Mouse (Mus musculus): ENCODE results near the gene Galnt17. TPM values are rescaled to one million over a fixed set of nuclear protein-coding genes. Genes with fewer than 3 reads are reported as not detected.

Galnt17 gene
- total RNA-seq, 4 experiments from 2014 or later, result 3.8 to 5.5 (median 4.1) TPM

DNA sequence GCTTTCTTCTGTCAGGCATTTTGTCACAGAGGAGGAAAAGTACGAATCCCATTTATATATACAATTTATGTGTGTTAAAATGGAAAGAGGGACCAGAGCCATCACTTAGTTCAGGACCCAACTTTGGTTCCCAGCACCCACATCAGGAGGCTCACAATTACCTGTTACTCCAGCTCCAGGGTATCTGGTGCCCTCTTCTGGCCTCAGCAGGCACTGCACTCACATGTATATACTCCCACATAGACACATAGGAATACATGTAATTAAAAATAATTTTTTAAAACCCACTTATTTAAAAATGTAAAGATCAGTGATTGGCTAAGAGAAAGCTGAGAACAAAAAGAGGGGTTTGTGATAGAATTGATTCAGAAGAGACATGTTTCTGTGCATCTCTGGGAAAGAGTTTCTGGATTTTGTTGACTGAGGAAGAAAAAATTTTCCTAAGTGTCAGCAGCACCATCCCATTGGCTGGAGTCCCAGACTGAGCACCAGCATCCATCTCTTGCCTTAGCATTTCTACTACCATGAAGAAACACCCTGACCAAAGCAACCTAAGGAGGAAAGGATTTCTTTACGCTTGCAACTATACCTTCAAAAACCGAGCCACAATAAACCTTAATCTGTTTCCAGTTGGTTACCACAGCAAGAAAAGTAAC is 381.0 kb downstream of the Galnt17 start:
- DNase-seq (ENCODE audit: low spot score), result no peak

DNA sequence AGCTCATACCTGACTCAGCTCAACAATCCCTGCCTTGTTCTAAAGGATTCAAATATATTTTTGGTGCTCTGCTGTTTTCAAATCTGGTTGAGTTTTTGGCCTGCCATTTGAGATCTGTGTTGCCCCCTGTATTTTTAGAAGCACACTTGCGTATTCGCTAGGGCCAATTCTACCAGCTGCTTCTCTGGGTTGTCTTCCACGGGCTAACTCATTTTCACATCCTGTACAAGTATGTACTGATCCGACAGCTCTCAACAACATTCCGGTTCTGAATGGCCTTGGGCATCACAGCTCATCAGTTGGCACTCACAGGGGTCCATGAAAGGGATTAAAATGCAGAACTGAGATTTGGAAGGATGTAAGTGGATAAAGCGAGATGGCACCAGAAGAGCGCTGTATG is 382.6 kb downstream of the Galnt17 start:
- DNase-seq (ENCODE audit: low spot score), result no peak

DNA sequence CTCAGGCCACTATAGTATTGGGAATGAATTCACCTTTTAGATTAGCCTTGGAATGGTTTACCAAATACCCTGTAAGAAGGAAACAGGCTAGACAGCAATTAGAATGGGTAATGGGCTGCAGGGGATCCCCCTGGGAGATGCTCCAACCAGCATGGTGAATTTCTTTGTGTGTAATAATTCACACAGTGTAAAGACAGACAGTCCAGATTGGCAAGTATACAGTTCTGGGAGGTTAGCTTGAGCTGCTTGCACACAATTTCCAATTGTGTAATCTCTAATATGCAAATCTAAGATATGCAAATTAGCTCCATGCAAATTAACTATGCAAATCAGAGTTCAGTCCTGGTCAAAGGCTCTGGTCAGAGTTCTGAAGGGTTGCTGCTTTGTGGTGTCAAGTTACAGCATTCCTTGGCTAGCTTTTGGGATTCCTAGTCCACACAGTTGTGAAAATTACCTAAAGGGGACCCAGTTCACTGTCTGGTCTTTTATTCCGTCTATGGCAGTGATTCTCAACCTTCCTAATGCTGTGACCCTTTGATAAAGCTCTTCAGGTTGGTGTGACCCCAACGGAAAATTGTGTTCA is 384.0 kb downstream of the Galnt17 start:
- no peak for DNase-seq (ENCODE audit: low spot score)

DNA sequence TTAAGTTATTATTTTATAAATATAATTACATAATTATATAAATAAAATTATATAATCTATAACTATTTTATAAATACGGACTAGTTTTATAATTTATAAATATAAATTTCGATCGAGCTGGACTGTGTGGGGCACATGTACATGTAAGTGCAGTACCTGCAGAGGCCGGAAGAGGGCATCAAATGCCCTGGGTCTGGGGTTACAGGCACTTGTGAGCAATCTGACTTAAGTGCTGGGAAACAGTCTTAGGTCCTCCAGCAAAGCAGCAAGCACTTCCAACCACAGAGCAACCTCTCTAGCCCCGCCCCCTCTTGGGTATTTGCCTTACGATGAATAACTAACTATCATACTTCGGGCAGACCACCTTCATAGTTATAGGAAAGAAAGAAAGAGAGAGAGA is 388.3 kb downstream of the Galnt17 start:
- DNase-seq (ENCODE audit: low spot score), result no peak

DNA sequence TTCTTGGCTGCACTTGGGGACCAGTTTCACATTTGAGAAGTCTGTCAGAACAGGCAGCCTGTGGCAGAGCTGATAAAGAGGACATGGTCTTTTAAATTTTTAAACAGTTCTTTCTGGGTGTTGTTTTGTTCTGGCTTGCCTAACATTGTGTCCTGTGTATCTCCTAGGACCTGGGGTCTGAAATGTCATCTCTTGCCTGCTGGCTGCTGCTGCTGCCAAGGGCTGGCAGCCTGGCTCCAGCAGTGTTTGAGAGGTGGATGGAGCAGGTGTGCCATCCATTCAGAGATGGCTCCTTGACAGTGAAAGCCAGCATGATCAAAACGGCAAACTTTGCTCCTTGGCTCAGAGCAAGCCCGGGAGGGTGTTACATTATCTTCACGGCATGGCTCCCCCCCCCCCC is 393.7 kb downstream of the Galnt17 start:
- DNase-seq (ENCODE audit: low spot score), result no peak

DNA sequence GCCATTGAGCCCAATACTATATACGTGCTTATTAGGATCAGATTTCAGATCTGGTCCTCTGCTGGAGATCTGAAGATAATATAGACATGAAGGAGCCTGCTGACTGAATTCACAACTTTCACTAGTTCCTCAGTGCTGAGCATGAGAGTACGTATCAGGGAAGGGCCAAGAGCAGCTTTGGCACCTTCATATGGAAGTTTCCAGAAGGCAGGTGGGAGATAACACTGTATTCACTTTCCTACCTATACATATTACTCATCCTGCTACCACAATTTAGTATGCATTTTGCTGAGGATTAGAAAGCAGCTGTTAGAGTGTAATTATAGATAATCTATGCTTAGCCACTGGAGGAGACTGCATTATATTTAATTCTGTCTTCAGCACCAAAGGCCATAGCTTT is 396.7 kb downstream of the Galnt17 start:
- no peak for DNase-seq (ENCODE audit: low spot score)

DNA sequence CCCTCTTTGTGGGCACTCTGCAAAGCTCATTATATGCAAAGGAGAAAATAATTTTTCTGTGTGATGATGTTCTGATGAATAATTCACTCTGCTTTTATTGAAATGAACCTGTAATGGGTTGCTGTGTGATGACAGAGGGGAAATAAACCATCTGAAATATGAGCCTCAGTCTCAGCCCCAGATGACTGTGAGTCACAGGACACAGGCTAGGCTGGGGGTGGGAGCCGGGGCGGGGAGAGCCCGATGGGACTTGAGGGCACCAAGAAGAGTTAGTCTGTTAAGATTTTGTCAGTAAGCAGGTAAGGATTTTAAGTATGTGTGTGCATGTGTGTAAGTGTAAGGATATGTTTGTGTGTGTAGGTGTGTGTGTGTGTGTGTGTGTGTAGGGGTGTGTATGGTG is 406.6 kb downstream of the Galnt17 start:
- DNase-seq (ENCODE audit: low spot score), result no peak

DNA sequence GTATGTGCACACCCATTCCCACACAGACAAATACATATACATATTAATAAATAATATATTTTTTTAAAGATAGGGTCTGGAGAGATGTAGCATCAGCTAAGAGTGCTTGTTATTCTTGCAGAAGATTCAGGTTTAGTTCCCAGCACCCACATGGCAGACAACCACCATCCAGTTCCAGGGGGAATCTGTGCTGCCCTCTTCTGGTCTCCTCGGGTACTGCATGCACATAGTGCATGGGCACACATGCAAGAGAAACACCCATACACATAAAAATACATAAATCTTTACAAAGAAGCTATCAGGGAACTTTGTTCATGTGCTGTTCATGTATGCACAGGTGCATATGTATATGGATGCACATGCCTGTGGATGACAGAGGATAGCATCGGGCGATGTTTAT is 412.3 kb downstream of the Galnt17 start:
- no peak for DNase-seq (ENCODE audit: low spot score)

DNA sequence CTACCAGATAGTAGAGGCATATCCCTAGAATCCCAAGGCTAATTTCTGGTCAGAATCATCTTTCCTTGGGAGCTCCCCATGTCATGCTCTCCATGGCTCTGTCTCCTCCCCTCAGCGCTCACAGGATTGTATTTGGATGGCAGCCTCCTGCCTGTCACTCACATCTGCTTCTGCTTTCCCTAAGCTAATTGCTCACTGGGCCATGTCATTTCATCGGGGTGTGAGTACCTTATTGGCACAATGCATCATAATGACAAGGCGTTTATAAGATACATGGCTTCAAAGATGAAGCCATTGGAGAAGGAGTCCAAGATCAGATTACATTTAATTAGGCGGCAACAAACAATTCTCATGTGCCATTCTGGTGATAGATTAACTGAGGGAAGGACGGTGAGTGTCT is 416.6 kb downstream of the Galnt17 start:
- DNase-seq (ENCODE audit: low spot score), result no peak

DNA sequence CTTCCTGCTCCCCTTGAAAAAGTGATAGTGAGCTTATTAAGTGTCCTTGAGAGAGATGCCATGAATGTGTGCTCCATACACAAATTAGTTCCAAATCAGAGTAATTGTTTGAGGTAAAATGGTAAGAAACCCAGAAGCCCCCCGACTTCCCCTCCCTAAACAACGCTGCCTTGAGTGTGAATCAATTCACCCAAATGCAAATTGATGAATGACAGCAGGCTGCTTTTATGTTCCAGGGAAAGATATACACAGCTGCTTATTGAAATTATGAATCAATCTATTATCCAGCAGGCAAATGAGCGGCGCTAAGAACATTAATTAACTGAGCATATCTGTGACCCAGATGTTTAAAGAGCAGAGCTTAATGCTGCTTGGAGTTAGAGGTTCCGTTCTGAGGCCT is 428.0 kb downstream of the Galnt17 start:
- DNase-seq (ENCODE audit: low spot score), result no peak

DNA sequence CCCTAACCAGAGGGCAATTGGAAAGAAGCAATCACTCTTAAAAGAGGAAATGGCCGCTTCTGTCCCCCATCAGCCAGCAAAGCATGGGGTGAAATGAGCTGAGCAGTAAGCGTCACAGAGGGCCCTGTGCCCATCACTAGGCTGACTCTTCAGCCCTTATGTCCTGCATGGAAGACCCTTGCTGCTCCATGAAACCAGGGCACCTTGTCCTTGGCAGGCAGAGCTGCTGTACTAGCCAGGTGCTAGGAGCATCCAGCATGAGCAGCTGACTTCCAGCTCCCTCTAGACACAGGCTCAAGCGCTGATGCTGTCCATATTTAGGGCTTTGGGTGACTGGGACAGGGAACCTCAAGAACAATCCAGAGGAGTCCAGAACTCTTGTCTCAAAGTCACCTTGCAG is 432.9 kb downstream of the Galnt17 start:
- no peak for DNase-seq (ENCODE audit: low spot score)

DNA sequence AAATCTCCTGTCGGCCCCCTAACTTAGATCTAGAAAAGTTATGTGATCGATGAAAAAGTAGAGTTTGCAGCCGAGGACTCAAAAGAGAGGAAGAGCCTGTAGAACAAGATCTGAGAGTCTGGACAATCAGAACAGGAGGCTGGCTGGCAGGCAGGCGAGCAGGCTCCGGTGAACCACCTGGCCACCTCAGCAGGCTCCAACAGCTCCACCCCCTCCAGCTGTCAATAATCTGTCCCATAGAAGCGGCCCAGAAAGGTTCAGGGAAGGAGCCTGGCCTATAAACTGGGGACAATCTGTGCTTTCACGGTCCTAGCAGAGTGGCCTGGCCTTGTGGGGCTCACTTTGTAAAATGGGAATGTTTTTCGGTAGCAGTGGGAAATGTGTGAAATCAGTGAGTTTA is 437.2 kb downstream of the Galnt17 start:
- DNase-seq (ENCODE audit: low spot score), result no peak

DNA sequence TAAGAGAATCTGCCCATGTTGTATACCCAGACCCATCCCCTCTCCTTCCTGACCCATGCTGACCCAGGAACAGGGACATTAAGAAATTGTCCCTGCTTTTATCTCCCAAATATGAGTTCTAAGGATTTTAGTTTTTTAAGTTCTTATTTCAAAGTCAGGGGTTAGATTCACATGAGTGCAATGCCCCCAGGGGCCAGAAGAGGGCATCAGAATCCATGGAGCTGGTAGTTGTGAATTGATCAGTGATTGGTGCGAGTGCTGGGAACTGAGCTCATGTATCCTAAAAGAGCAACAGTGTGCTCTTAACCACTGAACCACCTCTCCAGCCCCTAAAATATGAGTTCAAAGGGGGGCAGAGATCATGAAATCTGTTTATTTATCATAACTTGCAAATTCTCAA is 438.4 kb downstream of the Galnt17 start:
- no peak for DNase-seq (ENCODE audit: low spot score)

DNA sequence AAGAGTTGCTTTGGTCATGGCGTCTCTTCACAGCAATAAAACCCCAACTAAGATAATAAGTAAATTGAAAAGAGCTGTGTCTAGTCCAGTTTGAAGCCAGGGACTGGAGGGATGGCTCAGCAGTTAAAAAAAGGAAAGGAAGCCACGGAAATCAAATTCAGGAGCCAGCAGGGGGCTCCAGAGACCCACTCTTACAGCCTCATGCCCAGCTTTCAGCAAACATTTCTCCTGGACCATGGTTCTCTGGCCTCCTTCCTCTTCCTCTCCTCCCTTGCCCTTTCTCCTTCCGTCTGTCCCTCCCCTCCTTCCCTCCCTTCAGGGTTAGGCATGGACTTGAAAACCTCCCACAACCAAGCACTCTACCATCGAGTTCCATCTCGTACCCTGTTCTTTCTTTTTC is 446.0 kb downstream of the Galnt17 start:
- no peak for DNase-seq (ENCODE audit: low spot score)

DNA sequence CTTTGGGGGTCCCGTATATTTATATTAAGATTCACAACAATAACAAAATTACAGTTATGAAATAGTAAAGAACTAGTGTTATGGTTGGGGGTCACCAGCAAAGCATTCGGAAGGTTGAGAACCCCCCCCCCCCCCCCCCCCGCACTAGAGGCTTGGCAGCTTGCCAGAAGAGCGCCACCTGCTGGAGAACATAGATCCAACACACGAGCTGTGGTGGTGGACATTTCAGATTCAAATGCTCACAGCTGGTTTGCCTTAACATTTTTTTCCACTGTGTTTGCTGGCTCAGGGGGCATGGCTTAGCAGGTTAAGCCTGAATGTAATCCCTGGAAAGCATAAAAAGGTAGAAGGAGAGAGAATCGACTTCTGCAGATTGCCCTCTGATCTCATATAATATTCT is 448.6 kb downstream of the Galnt17 start:
- no peak for DNase-seq (ENCODE audit: low spot score)

DNA sequence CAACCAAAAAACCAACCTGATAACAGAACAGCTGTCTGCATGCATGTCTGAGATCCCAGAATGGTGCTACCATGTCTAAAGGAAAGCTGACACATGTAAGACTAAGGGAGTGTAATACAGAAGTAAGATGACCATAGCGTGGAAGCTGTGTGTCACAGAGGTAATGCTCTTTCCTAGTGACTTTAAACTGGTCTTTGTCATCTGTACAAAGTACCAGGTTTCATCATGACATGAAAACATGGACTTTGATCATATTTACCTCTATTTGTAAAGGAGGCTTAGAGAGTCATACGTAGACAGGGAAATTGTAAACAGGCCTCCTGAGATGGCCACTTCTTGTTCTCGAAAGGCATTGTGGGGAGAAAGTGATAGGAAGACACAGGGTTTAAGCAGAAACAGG is 449.6 kb downstream of the Galnt17 start:
- no peak for DNase-seq (ENCODE audit: low spot score)

DNA sequence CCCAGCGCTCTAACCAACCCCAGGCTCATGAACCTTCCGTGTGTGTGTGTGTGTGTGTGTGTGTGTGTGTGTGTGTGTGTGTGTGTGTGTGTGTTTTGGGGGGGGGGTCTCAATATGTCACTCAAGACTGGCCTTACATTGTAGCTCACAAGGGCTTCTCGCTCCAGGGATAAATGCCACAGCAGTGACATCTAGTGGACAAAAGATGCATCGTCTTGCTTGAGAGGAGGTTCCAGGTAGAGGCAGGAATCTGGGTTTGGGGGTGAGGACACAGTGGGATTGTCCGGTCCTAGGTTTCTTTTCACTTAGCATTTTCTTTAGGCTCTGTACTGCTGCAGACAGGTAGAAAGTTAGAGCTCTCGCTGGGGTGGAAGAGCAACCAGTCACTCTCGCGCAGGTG is 450.1 kb downstream of the Galnt17 start:
- DNase-seq (ENCODE audit: low spot score), result peak; percentile 9

DNA sequence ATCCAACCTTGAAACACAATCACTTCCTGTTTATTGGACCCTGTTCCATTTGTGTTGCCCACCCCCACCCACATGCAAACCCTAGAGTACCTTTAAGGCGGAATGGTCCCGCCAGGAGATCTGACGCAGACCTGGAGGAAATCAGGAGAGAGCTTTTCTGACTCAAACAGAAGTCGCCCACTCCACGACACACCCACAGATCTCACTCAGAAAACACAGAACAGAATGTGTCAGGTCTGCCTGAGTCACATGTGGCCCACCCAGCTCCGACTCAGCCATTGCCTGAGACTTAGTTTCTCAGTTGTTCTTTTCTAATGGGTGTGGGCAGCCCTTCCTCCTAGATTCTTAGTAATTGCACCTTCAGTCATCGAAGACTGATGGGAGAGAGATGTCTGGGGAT is 453.9 kb downstream of the Galnt17 start:
- DNase-seq (ENCODE audit: low spot score), result no peak

DNA sequence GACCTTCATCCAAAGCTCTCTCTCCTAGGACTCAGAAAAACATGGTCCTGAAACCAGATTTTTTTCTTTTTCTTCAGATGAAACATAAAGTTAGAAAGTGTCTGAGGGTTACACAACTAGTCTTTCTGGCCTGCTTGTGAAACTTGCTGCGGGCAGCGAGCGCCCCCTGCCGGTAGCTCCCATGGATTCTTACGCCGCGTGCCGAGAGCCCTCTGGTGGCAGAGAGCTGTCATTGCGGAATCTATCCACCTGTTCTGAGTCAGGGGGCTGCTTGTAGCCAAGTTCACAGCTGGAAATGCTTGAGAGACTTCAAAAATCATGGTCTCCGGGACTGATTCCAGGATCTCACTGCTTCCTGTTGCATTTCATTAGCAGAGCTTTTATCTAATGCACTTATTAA is 454.9 kb downstream of the Galnt17 start:
- DNase-seq (ENCODE audit: low spot score), result peak; percentile 77

DNA sequence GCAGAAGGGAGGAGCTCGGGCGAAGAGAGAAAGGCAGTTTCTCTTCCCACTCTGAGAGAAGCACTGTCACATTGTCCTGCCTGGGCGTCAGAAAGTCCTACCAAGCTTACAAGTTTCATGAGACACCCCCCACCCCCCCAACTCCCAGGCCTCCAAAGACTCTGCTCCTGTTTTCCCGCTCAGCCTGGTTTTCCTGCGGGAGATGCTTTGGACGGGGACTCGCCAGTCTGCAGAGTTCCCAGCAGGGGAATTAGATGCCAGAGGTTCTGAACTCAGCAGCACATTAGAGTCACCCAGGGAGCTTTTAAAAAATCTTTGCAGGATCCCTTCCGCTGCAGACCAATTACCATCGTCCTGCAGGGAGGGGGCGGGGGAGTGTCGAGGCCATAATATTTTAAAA is 456.1 kb downstream of the Galnt17 start:
- no peak for DNase-seq (ENCODE audit: low spot score)

DNA sequence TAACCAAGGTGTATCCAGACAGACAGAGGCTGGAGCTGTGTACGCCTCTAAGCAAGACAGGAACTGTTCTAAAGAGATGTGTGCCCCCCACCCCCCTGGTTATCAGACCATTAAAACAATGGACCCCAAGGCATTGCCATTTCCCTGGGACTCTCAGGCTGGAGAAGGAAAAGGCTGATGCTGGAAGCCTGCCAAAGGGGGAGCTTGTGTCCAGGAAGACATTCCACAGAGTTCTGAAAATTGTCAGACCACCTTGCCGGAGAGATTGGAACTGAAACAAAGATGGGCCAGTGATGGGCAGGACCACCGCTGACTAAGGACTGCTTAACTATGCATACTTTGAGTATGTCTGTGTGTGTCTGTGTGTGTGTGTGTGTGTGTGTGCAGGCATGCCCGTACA is 458.7 kb downstream of the Galnt17 start:
- no peak for DNase-seq (ENCODE audit: low spot score)

DNA sequence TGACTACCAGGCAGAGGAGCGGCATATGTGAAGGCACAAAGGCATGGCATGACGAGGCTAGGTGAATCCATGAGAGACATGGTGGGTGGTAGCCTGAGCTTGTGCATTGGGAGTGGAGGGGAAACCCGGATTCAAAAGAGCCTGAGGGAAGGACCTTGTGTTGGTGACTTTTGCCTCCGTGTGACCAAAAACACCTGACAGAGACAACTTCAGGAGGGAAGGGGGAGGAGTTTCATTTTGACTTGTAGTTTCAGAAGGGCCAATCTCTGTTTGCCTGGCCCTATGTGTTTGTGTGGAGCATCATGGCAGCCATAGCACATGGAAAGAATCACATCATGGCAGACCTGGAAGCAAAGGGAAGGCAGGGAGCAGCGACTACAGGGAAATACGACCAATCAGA is 459.7 kb downstream of the Galnt17 start:
- no peak for DNase-seq (ENCODE audit: low spot score)

DNA sequence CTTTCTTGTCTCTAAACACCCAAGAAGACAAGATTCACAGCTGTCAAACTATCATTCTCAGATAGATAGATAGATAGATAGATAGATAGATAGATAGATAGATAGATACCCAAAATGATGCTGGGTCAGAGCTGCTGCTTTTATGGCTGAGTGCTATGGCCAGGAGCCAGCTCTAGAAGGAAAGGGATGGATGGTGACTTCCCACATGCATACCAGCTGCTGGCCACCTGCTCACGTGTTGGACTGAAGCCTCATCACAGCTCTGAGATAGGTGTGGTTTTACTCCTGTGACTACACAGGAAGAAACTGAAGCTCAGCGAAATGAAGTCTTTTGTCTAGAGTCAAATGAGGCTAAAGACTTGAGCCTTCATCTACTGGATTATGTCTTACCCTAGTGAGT is 482.5 kb downstream of the Galnt17 start:
- no peak for DNase-seq (ENCODE audit: low spot score)
